Comparison of ENCODE assay signal across 8 mouse cellular contexts in the genomic region with DNA sequence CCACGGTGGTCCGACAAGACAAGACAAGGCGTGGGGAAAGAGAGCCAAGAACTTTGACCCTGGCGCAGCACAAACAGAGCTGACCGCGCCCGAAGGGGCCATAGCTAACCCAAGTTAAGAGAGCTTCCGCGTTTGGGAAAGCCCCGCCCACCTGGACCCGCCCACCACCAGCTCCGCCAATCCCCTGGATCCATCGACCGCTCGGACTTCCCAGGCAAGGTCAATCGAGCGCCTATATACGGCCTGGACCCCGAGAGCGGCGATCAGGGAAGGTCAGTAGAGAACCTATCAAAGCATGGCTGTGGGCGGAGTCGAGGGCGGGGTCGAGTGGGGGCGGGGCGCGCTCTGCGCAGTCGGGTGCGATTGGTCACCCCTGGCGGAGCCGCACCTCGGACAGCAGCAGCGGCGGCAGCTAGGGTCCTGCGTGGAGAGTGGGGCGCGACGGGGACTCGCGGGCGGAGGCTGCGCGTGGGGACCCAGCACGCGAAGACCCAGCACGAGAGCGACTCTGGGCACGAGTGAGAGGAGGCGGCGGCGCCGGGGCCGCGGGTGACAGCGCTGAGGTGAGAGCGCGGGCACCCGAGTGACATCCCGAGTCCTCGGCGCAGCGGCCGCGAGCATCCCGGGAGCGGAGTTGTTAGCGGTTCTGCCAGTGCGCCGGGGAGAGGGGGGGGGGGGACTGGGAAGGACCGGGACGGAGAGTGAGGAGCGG. TPM values are rescaled to one million over a fixed set of nuclear protein-coding genes. Genes with fewer than 3 reads are reported as not detected.
A peak's percentile ranks its signal among the peaks of the same experiment; 100 is the strongest.
DNase-seq lines count a peak whose midpoint lies in the region; ATAC-seq lines count a peak whose summit lies in the region.

Taok3 (plus strand) TSS at position 353 of the 712 bp plus-strand sequence.

- WGBS in hindbrain, embryonic 15.5 days = 0% methylated on average over 66 of the region's 74 CpGs

- peak; percentile 92 for ATAC-seq in hindbrain, embryonic 15.5 days (ENCODE audit: low FRiP score, low read depth)

- H3K36me3 ChIP-seq in hindbrain, embryonic 15.5 days = no peaks in the 10 kb centered on the region

- DNase-seq in T-cell, adult 2 months (ENCODE audit: low spot score) = peak; percentile 97
- DNase-seq in cerebellum, postnatal 36 days = peak; percentile 99
- DNase-seq in frontal cortex, postnatal 36 days (ENCODE audit: low spot score in 2 of 2) = peak; percentile 97 to 98
- peak; percentile 96 for DNase-seq in left cerebral cortex, adult 11 months (ENCODE audit: low spot score)
- DNase-seq in lung, postnatal 4 days = peak; percentile 99 to 100
- DNase-seq in retina, postnatal 7 days (ENCODE audit: low read depth, low spot score) = peak; percentile 98
- peak; percentile 94 for DNase-seq in urinary bladder, adult 2 months (ENCODE audit: low spot score)

- H3K4me2 ChIP-seq in hindbrain, embryonic 15.5 days = peak within 1 kb of the TSS; percentile 85

- H3K27me3 ChIP-seq in hindbrain, embryonic 15.5 days = 0 out of 2 replicates have a peak, but pooled peaks cover 6% of the 10 kb centered on the region

- peaks cover 26% of the 10 kb centered on the region for H3K4me1 ChIP-seq in hindbrain, embryonic 15.5 days (replicated peaks)

- H3K9me3 ChIP-seq in hindbrain, embryonic 15.5 days = no peaks in the 10 kb centered on the region

- peak within 1 kb of the TSS; percentile 64 for H3K9ac ChIP-seq in hindbrain, embryonic 15.5 days

- peak within 1 kb of the TSS; percentile 84 for H3K4me3 ChIP-seq in hindbrain, embryonic 15.5 days

- H3K27ac ChIP-seq in hindbrain, embryonic 15.5 days (replicated peaks) = peak within 1 kb of the TSS; percentile 49

RNA-seq across cellular contexts. Expression of gene Taok3, which starts in this region (rescaled TPM):
- 57.6 and 57.7 TPM in 2 replicates for polyA plus RNA-seq in hindbrain, embryonic 15.5 days (2015; fragmentation: Nextera tagmentation; extraction: Ambion mirVana)
- polyA plus RNA-seq in urinary bladder, adult 2 months (2012; rRNA removed) = 18.1 and 21.7 TPM in 2 replicates

Comparison
In these comparisons a context has a peak if more than half of its experiments do, and no peak if none do; other contexts are left out.
1. Peak in every context shown above with its lines: DNase-seq, ATAC-seq, H3K4me3 ChIP-seq and H3K27ac ChIP-seq.